Mouse (Mus musculus): ENCODE measurements around the gene Spin1. TPM values are rescaled to one million over a fixed set of nuclear protein-coding genes. Genes with fewer than 3 reads are reported as not detected.

Spin1 gene
- polyA plus RNA-seq (2014; fragmentation: Illumina TruSeq; extraction: RNeasy Lipid Tissue Mini Kit (QIAGEN cat#74804); ENCODE audit: low read depth, low replicate concordance) = 68.2 TPM

GRCm38 (mm10) chr13:51100233-51101015 is at the start of gene Spin1:
TSS of gene Spin1 (plus strand) at chr13:51100880.

GRCm38 (mm10) chr13:51170691-51171680 is 70.3 kb downstream of the Spin1 start, which contains the start of gene Nxnl2:
TSS of gene Nxnl2 (plus strand) at chr13:51171022.

Other genes with a start within 250 kb of the Spin1 start
- 0.28 TPM for gene Nxnl2, start 70.1 kb downstream of the Spin1 start, polyA plus RNA-seq (2014; fragmentation: Illumina TruSeq; extraction: RNeasy Lipid Tissue Mini Kit (QIAGEN cat#74804); ENCODE audit: low read depth, low replicate concordance)

Data from sigmoid colon, adult 10 weeks (tissue).